20 mouse cellular contexts compared by ENCODE assay signal in genomic region chr4:87911172-87911994, GRCm38 (mm10).
A peak's percentile ranks its signal among the peaks of the same experiment; 100 is the strongest.
DNase-seq lines count a peak whose midpoint lies in the region; ATAC-seq and TF ChIP-seq lines count a peak whose summit lies in the region.
"Had no signal": no experiment of that assay in that cellular context is flagged by ENCODE, and none has a peak within 500 bp of the region (broad histone marks: within the 10 kb centered on the region; RNA-seq: fewer than 3 reads in every experiment).

No protein-coding gene starts in this region.

- no peaks in the 10 kb centered on the region for H3K9me3 ChIP-seq in embryonic facial prominence, embryonic 14.5 days (ENCODE audit: control insufficient read depth, low read length)
- H3K9me3 ChIP-seq in embryonic facial prominence, embryonic 10.5 days = no peaks in the 10 kb centered on the region
- H3K9me3 ChIP-seq in lung, embryonic 15.5 days = no peaks in the 10 kb centered on the region
- H3K9me3 ChIP-seq in lung, postnatal 0 days (ENCODE audit: low read length) = no peaks in the 10 kb centered on the region
- H3K9me3 ChIP-seq in intestine, embryonic 15.5 days = no peaks in the 10 kb centered on the region
- H3K9me3 ChIP-seq in stomach, embryonic 15.5 days = no peaks in the 10 kb centered on the region
- H3K9me3 ChIP-seq in forebrain, embryonic 14.5 days (replicated peaks; ENCODE audit: control insufficient read depth, low read length) = no peaks in the 10 kb centered on the region
- H3K9me3 ChIP-seq: hindbrain, embryonic 12.5 days; midbrain, embryonic 10.5 days had no signal

- no peak for TF ChIP-seq EP300 in lung, postnatal 0 days (IDR thresholded peaks at IDR 0.05)

- no peak overlapping the region for H3K4me3 ChIP-seq in embryonic facial prominence, embryonic 14.5 days (ENCODE audit: low read depth, low read length)
- H3K4me3 ChIP-seq in embryonic facial prominence, embryonic 10.5 days = no peak overlapping the region
- H3K4me3 ChIP-seq in lung, embryonic 15.5 days = no peak overlapping the region
- H3K4me3 ChIP-seq in lung, postnatal 0 days (ENCODE audit: low read depth, low read length) = no peak overlapping the region
- H3K4me3 ChIP-seq in intestine, embryonic 15.5 days (replicated peaks) = no peak overlapping the region
- no peak overlapping the region for H3K4me3 ChIP-seq in stomach, embryonic 15.5 days (replicated peaks)
- H3K4me3 ChIP-seq in forebrain, embryonic 14.5 days (ENCODE audit: low read depth, low read length) = no peak overlapping the region
- H3K4me3 ChIP-seq: heart, adult 2 months; hindbrain, embryonic 12.5 days; midbrain, embryonic 10.5 days had no signal

- TF ChIP-seq CTCF in lung, postnatal 0 days (IDR thresholded peaks at IDR 0.05) = no peak

- H3K27me3 ChIP-seq in embryonic facial prominence, embryonic 14.5 days (replicated peaks; ENCODE audit: control insufficient read depth, insufficient read depth, low read length) = no peaks in the 10 kb centered on the region
- no peaks in the 10 kb centered on the region for H3K27me3 ChIP-seq in embryonic facial prominence, embryonic 10.5 days (replicated peaks; ENCODE audit: low read depth, poor library complexity, severe bottlenecking)
- H3K27me3 ChIP-seq in lung, embryonic 15.5 days = no peaks in the 10 kb centered on the region
- no peaks in the 10 kb centered on the region for H3K27me3 ChIP-seq in lung, postnatal 0 days (replicated peaks; ENCODE audit: insufficient read depth, low read length)
- no peaks in the 10 kb centered on the region for H3K27me3 ChIP-seq in intestine, embryonic 15.5 days (replicated peaks)
- H3K27me3 ChIP-seq in stomach, embryonic 15.5 days (replicated peaks) = no peaks in the 10 kb centered on the region
- H3K27me3 ChIP-seq in forebrain, embryonic 14.5 days (replicated peaks; ENCODE audit: control insufficient read depth, insufficient read depth, low read length) = no peaks in the 10 kb centered on the region
- H3K27me3 ChIP-seq: hindbrain, embryonic 12.5 days; Patski had no signal

- ATAC-seq in embryonic facial prominence, embryonic 14.5 days (ENCODE audit: low read depth) = peak; percentile 82; the same call in 1 of the 2 replicates
- no peak for ATAC-seq in lung, embryonic 15.5 days (ENCODE audit: borderline replicate concordance, extremely low read depth, low FRiP score, low TSS enrichment)
- no peak for ATAC-seq in lung, postnatal 0 days
- peak; percentile 87 for ATAC-seq in intestine, embryonic 15.5 days
- peak; percentile 82 for ATAC-seq in stomach, embryonic 15.5 days (ENCODE audit: insufficient read depth, low FRiP score, low read depth)
- no peak for ATAC-seq in forebrain, embryonic 14.5 days
- ATAC-seq: Patski had no signal

- H3K9ac ChIP-seq in embryonic facial prominence, embryonic 14.5 days (ENCODE audit: low read depth, low read length) = no peak overlapping the region
- H3K9ac ChIP-seq in lung, embryonic 15.5 days = no peak overlapping the region
- H3K9ac ChIP-seq in lung, postnatal 0 days (replicated peaks; ENCODE audit: low read depth) = no peak overlapping the region
- no peak overlapping the region for H3K9ac ChIP-seq in intestine, embryonic 15.5 days
- H3K9ac ChIP-seq in stomach, embryonic 15.5 days = no peak overlapping the region
- no peak overlapping the region for H3K9ac ChIP-seq in forebrain, embryonic 14.5 days (ENCODE audit: low read length)
- H3K9ac ChIP-seq: hindbrain, embryonic 12.5 days had no signal

- peaks cover 10% of the 10 kb centered on the region; the same call in 1 of the 2 replicates for H3K4me1 ChIP-seq in embryonic facial prominence, embryonic 14.5 days (ENCODE audit: control insufficient read depth, insufficient read depth, low read length)
- peaks cover 28% of the 10 kb centered on the region for H3K4me1 ChIP-seq in embryonic facial prominence, embryonic 10.5 days
- H3K4me1 ChIP-seq in lung, embryonic 15.5 days = peaks cover 18% of the 10 kb centered on the region
- H3K4me1 ChIP-seq in lung, postnatal 0 days (ENCODE audit: insufficient read depth, low read depth, low read length) = 0 out of 2 replicates have a peak, but pooled peaks cover 5% of the 10 kb centered on the region
- peaks cover 15% of the 10 kb centered on the region for H3K4me1 ChIP-seq in intestine, embryonic 15.5 days (replicated peaks)
- H3K4me1 ChIP-seq in stomach, embryonic 15.5 days = peaks cover 4% of the 10 kb centered on the region; the same call in 1 of the 2 replicates
- peaks cover 3% of the 10 kb centered on the region; the same call in 1 of the 2 replicates for H3K4me1 ChIP-seq in forebrain, embryonic 14.5 days (ENCODE audit: control insufficient read depth, insufficient read depth, low read length)

- no peaks in the 10 kb centered on the region for H3K36me3 ChIP-seq in embryonic facial prominence, embryonic 14.5 days (ENCODE audit: control insufficient read depth, insufficient read depth, low read length)
- no peaks in the 10 kb centered on the region for H3K36me3 ChIP-seq in embryonic facial prominence, embryonic 10.5 days (replicated peaks)
- H3K36me3 ChIP-seq in lung, embryonic 15.5 days = no peaks in the 10 kb centered on the region
- H3K36me3 ChIP-seq in lung, postnatal 0 days (ENCODE audit: insufficient read depth, low read length) = no peaks in the 10 kb centered on the region
- H3K36me3 ChIP-seq in intestine, embryonic 15.5 days = no peaks in the 10 kb centered on the region
- no peaks in the 10 kb centered on the region for H3K36me3 ChIP-seq in stomach, embryonic 15.5 days
- no peaks in the 10 kb centered on the region for H3K36me3 ChIP-seq in forebrain, embryonic 14.5 days (ENCODE audit: control insufficient read depth, insufficient read depth, low read length)
- H3K36me3 ChIP-seq: hindbrain, embryonic 12.5 days; midbrain, embryonic 10.5 days had no signal

- H3K4me2 ChIP-seq in embryonic facial prominence, embryonic 14.5 days (ENCODE audit: low read depth, low read length) = no peak overlapping the region
- no peak overlapping the region for H3K4me2 ChIP-seq in lung, embryonic 15.5 days
- no peak overlapping the region for H3K4me2 ChIP-seq in lung, postnatal 0 days (replicated peaks; ENCODE audit: low read depth, low read length)
- 0 out of 2 replicates have a peak overlapping the region, but pooled peaks have one; percentile 11 for H3K4me2 ChIP-seq in intestine, embryonic 15.5 days (replicated peaks)
- no peak overlapping the region for H3K4me2 ChIP-seq in stomach, embryonic 15.5 days
- H3K4me2 ChIP-seq in forebrain, embryonic 14.5 days (ENCODE audit: low read length) = no peak overlapping the region
- H3K4me2 ChIP-seq: hindbrain, embryonic 12.5 days had no signal

- H3K27ac ChIP-seq in embryonic facial prominence, embryonic 14.5 days (replicated peaks; ENCODE audit: low read depth, low read length) = no peak overlapping the region
- H3K27ac ChIP-seq in embryonic facial prominence, embryonic 10.5 days (replicated peaks) = no peak overlapping the region
- H3K27ac ChIP-seq in lung, embryonic 15.5 days = peak overlapping the region; percentile 24; the same call in 1 of the 2 replicates
- H3K27ac ChIP-seq in lung, postnatal 0 days (ENCODE audit: low read length) = no peak overlapping the region
- H3K27ac ChIP-seq in intestine, embryonic 15.5 days = no peak overlapping the region
- 0 out of 2 replicates have a peak overlapping the region, but pooled peaks have one; percentile 28 for H3K27ac ChIP-seq in stomach, embryonic 15.5 days
- no peak overlapping the region for H3K27ac ChIP-seq in forebrain, embryonic 14.5 days (ENCODE audit: low read depth, low read length)
- H3K27ac ChIP-seq: heart, adult 2 months; hindbrain, embryonic 12.5 days; midbrain, embryonic 10.5 days had no signal

- WGBS in embryonic facial prominence, embryonic 14.5 days = 65% methylated on average over 6 of the region's 6 CpGs
- 84% methylated on average over 6 of the region's 6 CpGs for WGBS in embryonic facial prominence, embryonic 10.5 days
- WGBS in lung, embryonic 15.5 days = 43% methylated on average over 6 of the region's 6 CpGs
- 43% methylated on average over 6 of the region's 6 CpGs for WGBS in lung, postnatal 0 days
- WGBS in intestine, embryonic 15.5 days = 53% methylated on average over 6 of the region's 6 CpGs
- WGBS in stomach, embryonic 15.5 days = 52% methylated on average over 6 of the region's 6 CpGs
- WGBS in forebrain, embryonic 14.5 days = 81% methylated on average over 6 of the region's 6 CpGs

- DNase-seq in embryonic facial prominence, embryonic 14.5 days (ENCODE audit: low spot score) = peak; percentile 50
- no peak for DNase-seq in embryonic facial prominence, embryonic 10.5 days (ENCODE audit: low spot score)
- DNase-seq in lung, postnatal 0 days (ENCODE audit: low spot score) = no peak
- no peak for DNase-seq in forebrain, embryonic 14.5 days (ENCODE audit: low spot score)
- no peak for DNase-seq in spleen, adult 12 weeks (ENCODE audit: low spot score)
- DNase-seq: cerebellum, adult 11 months; cerebellum, adult 9-11 months; gastrocnemius, postnatal 25 days; heart, adult 2 months; lung, postnatal 4 days; right cerebral cortex, adult 18-20 months; right cerebral cortex, postnatal 4 days; thymus, adult 18-20 months; thymus, postnatal 36 days had no signal

Comparison
In these comparisons a context has a peak if more than half of its experiments do, and no peak if none do; other contexts are left out.
1. H3K27ac ChIP-seq: peak in lung, embryonic 15.5 days (single experiment) and stomach, embryonic 15.5 days (single experiment); none in embryonic facial prominence, embryonic 14.5 days (single experiment), embryonic facial prominence, embryonic 10.5 days (single experiment), lung, postnatal 0 days (single experiment), intestine, embryonic 15.5 days (single experiment) and forebrain, embryonic 14.5 days (single experiment).
2. ATAC-seq: peak in embryonic facial prominence, embryonic 14.5 days (single experiment), intestine, embryonic 15.5 days (single experiment) and stomach, embryonic 15.5 days (single experiment); none in lung, embryonic 15.5 days (single experiment), lung, postnatal 0 days (single experiment) and forebrain, embryonic 14.5 days (single experiment).